Mouse (Mus musculus) lung, embryonic 16.5 days (tissue): ENCODE measurements around the gene Samd4b. TPM values are rescaled to one million over a fixed set of nuclear protein-coding genes. Genes with fewer than 3 reads are reported as not detected.
A peak's percentile ranks its signal among the peaks of the same experiment; 100 is the strongest.

Experiments
- ATAC-seq: fragments of 200-750 bp; cut with Nextera tagmentation; 2 replicates; pipeline ENCODE4 v1.8.0; 2017; ENCODE audit warnings: low read depth, mild to moderate bottlenecking, moderate library complexity
- H3K27ac ChIP-seq: fragments of 300-500 bp; sonication (generic); 2 replicates; pipeline ENCODE4 v1.5.1; 2014; ENCODE audit warnings: mild to moderate bottlenecking, control low read depth, low read length
- H3K27me3 ChIP-seq: fragments of 300-500 bp; sonication (generic); 2 replicates; pipeline ENCODE4 v1.6.1; 2014; ENCODE audit warnings: low read depth, low read length, mixed read lengths; ENCODE audit not compliant: control insufficient read depth, insufficient read depth
- H3K36me3 ChIP-seq: fragments of 300-500 bp; sonication (generic); 2 replicates; pipeline ENCODE4 v1.6.1; 2014; ENCODE audit warnings: low read length; ENCODE audit not compliant: control insufficient read depth, insufficient read depth
- H3K4me1 ChIP-seq: fragments of 300-500 bp; sonication (generic); replicated peaks from 2 replicates; pipeline ENCODE4 v1.6.1; 2014; ENCODE audit warnings: low read length, mixed read lengths; ENCODE audit not compliant: control insufficient read depth, insufficient read depth
- H3K4me2 ChIP-seq: fragments of 300-500 bp; sonication (generic); 2 replicates; pipeline ENCODE4 v1.6.1; 2014; ENCODE audit warnings: low read depth, low read length, control low read depth
- H3K4me3 ChIP-seq: fragments of 300-500 bp; sonication (generic); 2 replicates; pipeline ENCODE4 v1.5.1; 2014; ENCODE audit warnings: mild to moderate bottlenecking, low read length, control low read depth
- H3K9ac ChIP-seq: fragments of 300-500 bp; sonication (generic); 2 replicates; pipeline ENCODE4 v1.6.1; 2014; ENCODE audit warnings: low read length, control low read depth
- H3K9me3 ChIP-seq: fragments of 300-500 bp; sonication (generic); 2 replicates; pipeline ENCODE4 v1.6.1; 2016; ENCODE audit warnings: low read length; ENCODE audit not compliant: control insufficient read depth
- WGBS: fragments of 180-500 bp; shearing (Covaris S2); extraction: QIAGEN DNeasy Blood & Tissue Kit; methylation state at CpG from one replicate; pipeline ENCODE4 v1.1.7; 2014; 5-methylcytosine and 5-hydroxymethylcytosine counted together
- polyA plus RNA-seq: library from polyadenylated mRNA; unstranded; fragments of >200 nt; fragmentation: Nextera tagmentation; extraction: Ambion mirVana; gene quantifications from 2 replicates; pipeline ENCODE4 v1.2.1, GENCODE M21; 2015

Gene Samd4b
- polyA plus RNA-seq, 1 experiment from 2014 or later: 15.1 TPM

DNA sequence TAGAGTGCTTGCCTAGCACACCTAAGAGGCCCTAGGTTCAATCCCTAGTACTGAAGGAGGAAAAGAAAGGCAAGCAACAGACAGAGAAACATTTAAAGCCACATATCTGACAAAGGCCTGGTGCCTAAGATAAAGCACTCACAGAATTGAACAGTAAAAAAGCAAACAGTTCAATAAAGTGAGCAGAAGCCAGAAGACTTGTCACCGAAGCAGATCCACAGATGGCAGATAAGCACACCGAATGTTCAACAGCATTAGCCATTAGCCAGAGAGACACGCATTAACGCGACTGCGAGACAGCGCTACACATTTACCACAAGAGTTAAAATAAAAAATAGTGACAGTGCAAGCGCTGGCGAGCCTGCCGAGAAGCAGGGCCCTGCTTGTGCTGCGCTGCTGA, 15.1 kb downstream of the Samd4b start:
- H3K4me2 ChIP-seq: no peak overlapping the region
- H3K27me3 ChIP-seq: no peaks in the 10 kb centered on the region
- no peaks in the 10 kb centered on the region for H3K9me3 ChIP-seq
- no peak overlapping the region for H3K4me3 ChIP-seq
- H3K27ac ChIP-seq: no peak overlapping the region
- WGBS: 63% methylated on average over 11 of the region's 11 CpGs
- H3K9ac ChIP-seq: no peak overlapping the region
- H3K4me1 ChIP-seq: peaks cover 77% of the 10 kb centered on the region
- H3K36me3 ChIP-seq: 0 out of 2 replicates have a peak, but pooled peaks cover 2% of the 10 kb centered on the region
- ATAC-seq: no peak

DNA sequence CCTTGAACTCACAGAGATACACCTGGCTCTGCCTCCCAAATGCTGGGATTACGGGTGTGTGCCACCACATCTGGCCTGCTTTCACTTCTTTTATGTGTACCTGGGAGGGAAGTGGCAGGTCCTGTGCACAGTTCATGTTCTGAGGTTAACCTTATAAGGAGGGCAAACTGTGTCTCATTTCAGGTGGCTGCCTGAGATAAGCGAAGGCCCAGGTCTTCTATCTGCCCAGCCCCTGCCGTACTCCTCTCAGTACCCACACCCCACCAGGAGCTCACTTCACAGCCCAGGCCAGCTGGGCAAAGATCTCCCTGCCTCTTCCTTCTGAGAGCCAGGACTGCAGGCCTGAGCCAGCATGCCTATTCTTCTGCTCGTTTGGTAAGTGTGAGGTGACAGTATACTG, 16.2 kb downstream of the Samd4b start:
- 0 out of 2 replicates have a peak, but pooled peaks cover 2% of the 10 kb centered on the region for H3K36me3 ChIP-seq
- H3K4me2 ChIP-seq: no peak overlapping the region
- peak overlapping the region; percentile 22; the same call in 1 of the 2 replicates for H3K9ac ChIP-seq
- no peaks in the 10 kb centered on the region for H3K27me3 ChIP-seq
- 64% methylated on average over 4 of the region's 4 CpGs for WGBS
- H3K27ac ChIP-seq: peak overlapping the region; percentile 33
- no peak for ATAC-seq
- H3K4me1 ChIP-seq: peaks cover 77% of the 10 kb centered on the region
- no peak overlapping the region for H3K4me3 ChIP-seq
- no peaks in the 10 kb centered on the region for H3K9me3 ChIP-seq

GRCm38 (mm10) chr7:28579826-28580225, 18.1 kb downstream of the Samd4b start:
- H3K4me3 ChIP-seq: no peak overlapping the region
- ATAC-seq: no peak
- no peak overlapping the region for H3K9ac ChIP-seq
- H3K9me3 ChIP-seq: no peaks in the 10 kb centered on the region
- peak overlapping the region; percentile 94 for H3K27ac ChIP-seq
- no peaks in the 10 kb centered on the region for H3K27me3 ChIP-seq
- peaks cover 67% of the 10 kb centered on the region for H3K4me1 ChIP-seq
- 67% methylated on average over 5 of the region's 5 CpGs for WGBS
- 0 out of 2 replicates have a peak, but pooled peaks cover 2% of the 10 kb centered on the region for H3K36me3 ChIP-seq
- H3K4me2 ChIP-seq: no peak overlapping the region

- peaks cover 57% of the 10 kb centered on the region for H3K4me1 ChIP-seq
- no peak overlapping the region for H3K4me3 ChIP-seq
- no peak overlapping the region for H3K9ac ChIP-seq
- no peak for ATAC-seq
- H3K27ac ChIP-seq: peak overlapping the region; percentile 94
- no peak overlapping the region for H3K4me2 ChIP-seq
- H3K9me3 ChIP-seq: no peaks in the 10 kb centered on the region
- H3K36me3 ChIP-seq: 0 out of 2 replicates have a peak, but pooled peaks cover 2% of the 10 kb centered on the region
- WGBS: 66% methylated on average over 5 of the region's 5 CpGs
- H3K27me3 ChIP-seq: no peaks in the 10 kb centered on the region
Observed at GRCm38 (mm10) chr7:28578543-28579053, 19.3 kb downstream of the Samd4b start.

DNA sequence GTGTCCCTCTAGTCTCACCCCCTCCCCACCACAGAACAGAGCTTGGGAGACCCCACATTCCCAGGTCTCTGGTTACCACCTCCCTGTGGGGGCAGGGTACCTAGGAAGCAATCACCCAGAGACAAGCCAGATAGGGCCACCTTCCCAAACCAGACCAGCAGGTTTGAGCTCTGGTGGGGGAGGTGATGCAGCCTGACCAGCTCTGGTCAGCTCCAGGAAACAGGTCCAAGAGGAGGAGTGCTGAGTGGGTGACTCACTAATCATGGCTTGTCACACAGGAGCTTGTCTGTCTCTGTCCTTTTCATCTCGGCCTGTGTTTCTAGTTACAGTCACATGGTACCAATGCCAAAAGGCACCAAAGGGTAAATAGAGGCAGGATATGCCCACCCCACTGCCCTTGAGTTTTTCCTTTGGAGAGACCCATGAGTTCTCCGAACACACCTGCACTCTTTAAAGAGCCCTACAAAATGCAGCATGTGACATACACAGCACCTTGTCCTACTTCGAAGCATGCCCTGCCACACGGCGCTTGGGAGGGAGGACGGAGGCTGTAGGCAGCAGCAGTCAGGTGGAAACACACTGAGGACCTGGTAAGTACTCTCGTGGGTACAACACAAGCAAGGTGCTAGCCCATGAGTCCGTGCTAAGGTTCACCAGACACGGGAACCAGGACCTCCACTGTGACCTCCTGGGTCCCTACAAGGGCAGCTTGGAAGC, 20.0 kb downstream of the Samd4b start:
- H3K9ac ChIP-seq: peak overlapping the region; percentile 49
- no peak overlapping the region for H3K4me3 ChIP-seq
- ATAC-seq: peak; percentile 80
- H3K36me3 ChIP-seq: 0 out of 2 replicates have a peak, but pooled peaks cover 2% of the 10 kb centered on the region
- H3K4me2 ChIP-seq: peak overlapping the region; percentile 38
- no peaks in the 10 kb centered on the region for H3K9me3 ChIP-seq
- H3K27me3 ChIP-seq: no peaks in the 10 kb centered on the region
- H3K4me1 ChIP-seq: peaks cover 54% of the 10 kb centered on the region
- peak overlapping the region; percentile 94 for H3K27ac ChIP-seq
- 64% methylated on average over 9 of the region's 9 CpGs for WGBS

- H3K4me2 ChIP-seq: peak overlapping the region; percentile 30
- no peaks in the 10 kb centered on the region for H3K9me3 ChIP-seq
- H3K4me3 ChIP-seq: peak overlapping the region; percentile 14; the same call in 1 of the 2 replicates
- peak overlapping the region; percentile 49 for H3K9ac ChIP-seq
- ATAC-seq: peak; percentile 82
- H3K27ac ChIP-seq: peak overlapping the region; percentile 94
- no peaks in the 10 kb centered on the region for H3K27me3 ChIP-seq
- 0 out of 2 replicates have a peak, but pooled peaks cover 2% of the 10 kb centered on the region for H3K36me3 ChIP-seq
- WGBS: 53% methylated on average over 5 of the region's 5 CpGs
- H3K4me1 ChIP-seq: peaks cover 62% of the 10 kb centered on the region
Observed at GRCm38 (mm10) chr7:28576271-28576914, 21.6 kb downstream of the Samd4b start.

GRCm38 (mm10) chr7:28575597-28575996, 22.3 kb downstream of the Samd4b start:
- peak overlapping the region; percentile 9; the same call in 1 of the 2 replicates for H3K9ac ChIP-seq
- WGBS: 78% methylated on average over 11 of the region's 11 CpGs

DNA sequence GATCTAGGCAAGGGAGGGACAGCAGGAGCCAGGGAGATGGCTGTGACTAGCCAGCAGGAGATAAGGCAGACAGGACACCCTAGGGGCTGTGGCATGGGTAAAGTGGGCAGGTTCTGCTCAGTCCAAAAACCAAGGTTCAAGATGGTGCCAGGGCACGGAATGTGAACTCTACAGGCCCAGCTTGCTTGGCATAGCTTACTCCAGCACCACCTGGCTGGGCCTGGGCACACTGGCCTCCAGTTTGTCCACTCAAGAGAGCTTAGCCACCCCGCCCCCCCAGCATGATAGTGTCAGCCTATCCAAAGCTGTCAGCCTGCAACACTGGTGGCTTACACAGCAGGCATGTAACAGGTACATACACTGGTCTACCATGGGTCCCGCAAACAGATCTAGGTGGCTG, 24.7 kb downstream of the Samd4b start:
- H3K4me2 ChIP-seq: no peak overlapping the region
- no peak overlapping the region for H3K4me3 ChIP-seq
- no peak overlapping the region for H3K9ac ChIP-seq
- no peaks in the 10 kb centered on the region for H3K36me3 ChIP-seq
- H3K27me3 ChIP-seq: no peaks in the 10 kb centered on the region
- ATAC-seq: no peak
- 84% methylated on average over 3 of the region's 3 CpGs for WGBS
- peaks cover 62% of the 10 kb centered on the region for H3K4me1 ChIP-seq
- no peaks in the 10 kb centered on the region for H3K9me3 ChIP-seq
- no peak overlapping the region; the same call in 1 of the 2 replicates for H3K27ac ChIP-seq

More at GRCm38 (mm10) chr7:28575597-28575996, 22.3 kb downstream of the Samd4b start:
- no peaks in the 10 kb centered on the region for H3K27me3 ChIP-seq
- H3K27ac ChIP-seq: no peak overlapping the region
- H3K36me3 ChIP-seq: 0 out of 2 replicates have a peak, but pooled peaks cover 2% of the 10 kb centered on the region
- H3K4me1 ChIP-seq: peaks cover 70% of the 10 kb centered on the region
- no peak for ATAC-seq
- H3K4me3 ChIP-seq: no peak overlapping the region
- H3K9me3 ChIP-seq: no peaks in the 10 kb centered on the region
- H3K4me2 ChIP-seq: no peak overlapping the region

DNA sequence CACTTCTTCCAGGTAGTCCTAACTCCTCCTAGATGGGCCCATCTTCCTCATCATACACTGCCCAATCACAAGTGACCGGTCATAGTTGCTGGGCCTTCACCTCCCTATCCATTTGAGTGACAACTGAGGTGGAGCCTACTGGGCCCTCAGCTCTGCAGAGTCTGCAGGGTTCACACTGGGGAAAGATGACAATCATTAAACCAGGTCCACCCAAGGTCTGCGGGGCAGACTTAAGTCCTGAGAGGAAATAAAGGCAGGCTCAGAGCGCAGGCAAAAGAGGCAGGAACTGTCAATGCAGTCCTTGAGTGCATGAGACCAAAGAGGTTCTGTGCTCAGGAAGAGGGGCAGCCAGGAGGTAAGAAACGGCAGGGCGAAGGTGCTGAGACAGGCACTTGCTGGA, 25.3 kb downstream of the Samd4b start:
- peaks cover 59% of the 10 kb centered on the region for H3K4me1 ChIP-seq
- H3K27ac ChIP-seq: peak overlapping the region; percentile 96; the same call in 1 of the 2 replicates

More for the DNA sequence above, 25.3 kb downstream of the Samd4b start:
- ATAC-seq: no peak
- H3K27me3 ChIP-seq: no peaks in the 10 kb centered on the region
- whole genome bisulfite sequencing: 62% methylated on average over 5 of the region's 5 CpGs
- H3K36me3 ChIP-seq: peaks cover 2% of the 10 kb centered on the region
- no peak overlapping the region for H3K4me2 ChIP-seq
- peak overlapping the region; percentile 21; the same call in 1 of the 2 replicates for H3K9ac ChIP-seq
- no peaks in the 10 kb centered on the region for H3K9me3 ChIP-seq
- H3K4me3 ChIP-seq: no peak overlapping the region
